Mouse (Mus musculus) layer of hippocampus, adult 8-10 months (tissue): ENCODE data around the gene A2m. TPM values are rescaled to one million over a fixed set of nuclear protein-coding genes. Genes with fewer than 3 reads are reported as not detected.

Source experiments
- DNase-seq, 2 experiments: peaks; one replicate each; pipeline ENCODE4 v3.0.0; 2022; ENCODE audit warnings: low spot score in 2 of 2
- total RNA-seq, 4 experiments: library from RNA; stranded (reverse); gene quantifications; 2 replicates each; pipeline ENCODE4 v1.2.4; 2022

Gene A2m
- 10 to 100 TPM in 1 of 4 experiments, 1 to 10 TPM in 3; 3.6 to 12.4 (median 5.7) TPM for total RNA-seq

GRCm38 (mm10) chr6:121635076-121635475, at the start of gene A2m:
A2m (plus strand) TSS chr6:121635376.
- DNase-seq = no peak

- DNase-seq = no peak
These were observed 45.0 kb upstream of the A2m start for GRCm38 (mm10) chr6:121590131-121590530.

- no peak for DNase-seq
These were observed 34.2 kb upstream of the A2m start for GRCm38 (mm10) chr6:121600927-121601326.

- DNase-seq = no peak
These were observed 27.3 kb upstream of the A2m start for GRCm38 (mm10) chr6:121607861-121608260.

GRCm38 (mm10) chr6:121611796-121612195, 23.4 kb upstream of the A2m start:
- DNase-seq = peak in 1 of 2 experiments; percentile 4

- no peak for DNase-seq
These were observed 17.7 kb upstream of the A2m start for GRCm38 (mm10) chr6:121617476-121617875.

GRCm38 (mm10) chr6:121622525-121622924, 12.7 kb upstream of the A2m start:
- DNase-seq = no peak

- DNase-seq = no peak
These were observed 656 bp upstream of the A2m start for GRCm38 (mm10) chr6:121634520-121634919.

- DNase-seq = peak in 1 of 2 experiments; percentile 8
These were observed 749 bp downstream of the A2m start for GRCm38 (mm10) chr6:121635878-121636371.

- DNase-seq = no peak
These were observed 13.3 kb downstream of the A2m start for GRCm38 (mm10) chr6:121648499-121648898.

Other genes starting within 250 kb of the A2m start
- 100 to 1,000 TPM; 129 to 156 (median 139) TPM for gene Iqsec3, start 161.7 kb upstream of the A2m start, total RNA-seq
- gene Gm7298, start 97.6 kb downstream of the A2m start, total RNA-seq = not detected
- gene Mug1, start 203.2 kb downstream of the A2m start, total RNA-seq = not detected